Mouse (Mus musculus) layer of hippocampus, adult 8-10 months (tissue): ENCODE data around the gene Dnah11. TPM values are rescaled to one million over a fixed set of nuclear protein-coding genes. Genes with fewer than 3 reads are reported as not detected.
"Not testable (repeated sequence)": the region's sequence is repeated elsewhere in the genome, so short reads cannot be mapped to it uniquely, and the experiment has no call there.

Source experiments
- DNase-seq, 2 experiments: peaks; one replicate each; pipeline ENCODE4 v3.0.0; 2022; ENCODE audit warnings: low spot score in 2 of 2
- total RNA-seq, 4 experiments: library from RNA; stranded (reverse); gene quantifications; 2 replicates each; pipeline ENCODE4 v1.2.4; 2022

Dnah11 gene
- total RNA-seq, 4 experiments from 2014 or later, result 0.81 to 1.8 (median 1.4) TPM

- no peak for DNase-seq
Measured at GRCm38 (mm10) chr12:117989018-117989828, 209.6 kb downstream of the Dnah11 start.

- DNase-seq, result no peak
Measured at GRCm38 (mm10) chr12:117980315-117980714, 218.5 kb downstream of the Dnah11 start.

DNA sequence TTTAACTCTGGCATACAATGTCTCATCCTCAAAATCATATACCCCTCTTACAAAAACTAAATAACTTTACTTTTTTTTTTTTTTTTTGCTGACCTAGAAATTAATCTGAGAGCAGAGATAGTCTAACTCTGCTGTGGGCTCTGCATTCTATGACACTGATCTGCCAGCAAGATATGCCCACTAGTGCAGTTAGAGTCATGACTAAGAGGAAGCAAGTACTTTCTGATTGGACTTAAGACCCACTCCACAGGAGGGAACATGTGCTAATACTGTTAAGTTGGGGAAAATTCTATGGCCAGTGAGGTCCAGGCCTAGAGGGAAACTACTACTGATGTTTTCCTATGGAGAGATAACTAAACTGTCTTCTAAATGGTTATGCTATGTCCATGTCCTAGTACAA is 225.1 kb downstream of the Dnah11 start:
- DNase-seq, result no peak

DNA sequence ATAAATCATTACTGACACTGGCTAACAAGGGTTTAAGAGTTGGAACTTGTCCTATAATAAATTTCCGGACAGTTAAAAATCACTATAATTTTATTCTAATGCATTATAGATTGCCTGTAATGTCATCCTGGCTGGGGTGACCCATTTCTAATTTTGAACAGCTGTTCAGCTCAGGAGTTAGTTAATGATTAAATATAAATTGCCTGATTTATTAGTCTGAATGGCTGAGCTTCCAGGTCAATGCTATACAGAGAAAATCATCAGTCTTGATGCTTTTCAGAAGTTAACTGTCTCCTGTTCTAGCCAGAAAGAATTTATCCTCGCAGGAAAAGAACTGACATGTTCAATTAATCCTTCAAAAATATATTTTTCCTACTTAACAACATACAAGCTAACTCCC is 236.1 kb downstream of the Dnah11 start:
- DNase-seq, result no peak

- DNase-seq, result no peak
Measured at GRCm38 (mm10) chr12:117959213-117959612, 239.6 kb downstream of the Dnah11 start.

- DNase-seq, result no peak
Measured at GRCm38 (mm10) chr12:117946823-117947704, 251.8 kb downstream of the Dnah11 start.

GRCm38 (mm10) chr12:117941947-117942346 is 256.9 kb downstream of the Dnah11 start:
- no peak for DNase-seq

GRCm38 (mm10) chr12:117938214-117938613 is 260.6 kb downstream of the Dnah11 start:
- DNase-seq, result no peak

DNA sequence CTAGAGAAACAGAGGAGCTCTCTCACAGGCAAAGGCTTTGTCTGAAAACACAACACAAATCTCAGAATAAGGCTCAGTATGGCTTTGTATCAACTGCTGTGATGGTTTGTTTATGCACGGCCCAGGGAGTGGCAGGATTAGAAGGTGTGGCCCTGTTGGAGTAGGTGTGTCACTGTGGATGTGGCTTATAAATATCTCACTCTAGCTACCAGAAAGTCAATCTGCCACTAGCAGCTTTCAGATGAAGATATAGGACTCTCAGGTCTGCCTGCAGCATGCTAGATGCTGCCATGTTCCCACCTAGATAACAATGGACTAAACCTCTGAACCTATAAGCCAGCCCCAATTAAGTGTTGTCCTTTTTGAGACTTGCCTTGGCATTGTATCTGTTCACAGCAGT is 266.8 kb downstream of the Dnah11 start:
- no peak for DNase-seq

- DNase-seq, result no peak
Measured at GRCm38 (mm10) chr12:117929768-117930167, 269.1 kb downstream of the Dnah11 start.

DNA sequence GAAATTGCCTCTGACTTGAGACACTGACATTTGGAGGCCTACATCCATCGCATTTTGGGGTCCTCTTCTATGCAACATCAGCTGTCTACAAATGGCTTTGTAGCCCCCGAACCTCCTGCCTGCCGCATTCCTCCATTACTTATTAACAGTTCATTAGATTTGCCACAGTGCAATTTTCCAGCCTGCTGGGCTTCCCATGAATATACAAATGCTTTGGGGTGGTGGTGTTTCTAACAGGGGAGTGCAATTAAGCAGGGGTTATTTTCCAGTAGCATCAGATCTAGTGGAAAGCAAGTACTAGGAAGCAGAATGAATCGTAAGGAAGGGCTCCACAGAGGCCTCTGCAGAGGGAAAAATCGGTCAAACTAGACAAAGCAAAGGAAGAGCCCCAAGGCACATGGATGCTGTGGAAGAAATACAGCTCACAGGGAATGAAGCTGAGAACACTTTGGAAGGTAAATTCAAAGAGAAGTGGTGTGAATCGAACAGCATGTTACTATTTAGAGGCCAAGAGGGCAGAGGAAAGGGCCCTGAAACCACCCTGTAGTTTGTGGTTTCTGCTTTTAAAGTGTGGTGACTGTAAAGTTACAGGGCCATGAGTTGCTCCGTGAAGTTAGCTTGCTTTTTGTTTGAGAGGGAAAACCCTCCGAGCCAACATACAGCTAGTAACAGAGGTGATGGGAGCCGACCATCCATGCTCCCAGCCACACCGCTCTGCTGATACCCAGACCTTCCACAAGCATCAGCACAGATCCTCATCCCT is 282.8 kb downstream of the Dnah11 start:
- DNase-seq, result no peak

- DNase-seq, result no peak
Measured at GRCm38 (mm10) chr12:117914613-117915245, 284.1 kb downstream of the Dnah11 start.

- no peak for DNase-seq
Measured at GRCm38 (mm10) chr12:117911396-117911795, 287.4 kb downstream of the Dnah11 start.

- not testable (repeated sequence) for DNase-seq
Measured at GRCm38 (mm10) chr12:117905232-117905840, 293.5 kb downstream of the Dnah11 start.

DNA sequence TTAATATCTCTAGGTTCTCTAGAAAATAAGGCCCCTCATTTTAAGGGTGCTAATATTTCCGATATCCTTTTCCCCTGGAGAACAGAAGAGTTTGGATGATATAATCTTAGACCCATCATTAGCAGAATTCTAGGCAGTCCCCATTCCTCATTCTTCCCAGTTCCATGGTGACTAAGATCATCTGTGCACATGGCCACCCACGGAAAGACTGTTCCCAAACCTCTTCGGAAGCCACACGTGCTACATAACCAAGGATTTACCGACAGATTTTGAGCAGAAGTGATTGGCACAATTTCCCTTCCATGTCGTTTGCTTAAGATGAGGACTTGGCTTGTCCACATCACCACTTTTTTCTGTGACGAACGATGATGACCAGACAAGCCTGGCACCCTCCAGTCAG is 295.2 kb downstream of the Dnah11 start:
- peak; percentile 34 to 38 for DNase-seq

GRCm38 (mm10) chr12:117901352-117901751 is 297.5 kb downstream of the Dnah11 start:
- DNase-seq, result not testable (repeated sequence)

GRCm38 (mm10) chr12:117900798-117901197 is 298.0 kb downstream of the Dnah11 start:
- DNase-seq, result not testable (repeated sequence)

- no peak for DNase-seq
Measured at GRCm38 (mm10) chr12:117887422-117887821, 311.4 kb downstream of the Dnah11 start.

DNA sequence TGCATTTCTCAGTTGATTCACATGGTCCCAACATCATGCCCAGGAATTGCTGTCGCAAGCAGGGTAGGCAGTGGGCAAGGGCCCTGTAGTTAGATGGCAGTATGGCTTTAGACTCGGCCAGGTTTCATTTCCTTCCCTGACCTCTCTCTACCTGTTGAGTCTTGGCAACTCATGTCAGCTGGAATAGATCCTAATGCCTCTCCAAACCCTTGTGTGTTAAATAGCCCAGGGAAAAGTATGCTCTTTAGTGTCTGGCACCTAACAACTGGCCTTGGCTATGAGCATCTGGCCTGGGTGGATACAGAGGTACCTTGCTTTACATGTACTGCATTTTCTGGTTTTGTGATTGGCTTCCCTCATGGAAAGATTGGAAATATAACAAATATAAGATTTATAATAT is 314.2 kb downstream of the Dnah11 start:
- DNase-seq, result no peak

GRCm38 (mm10) chr12:117878341-117878740 is 320.5 kb downstream of the Dnah11 start:
- no peak for DNase-seq

DNA sequence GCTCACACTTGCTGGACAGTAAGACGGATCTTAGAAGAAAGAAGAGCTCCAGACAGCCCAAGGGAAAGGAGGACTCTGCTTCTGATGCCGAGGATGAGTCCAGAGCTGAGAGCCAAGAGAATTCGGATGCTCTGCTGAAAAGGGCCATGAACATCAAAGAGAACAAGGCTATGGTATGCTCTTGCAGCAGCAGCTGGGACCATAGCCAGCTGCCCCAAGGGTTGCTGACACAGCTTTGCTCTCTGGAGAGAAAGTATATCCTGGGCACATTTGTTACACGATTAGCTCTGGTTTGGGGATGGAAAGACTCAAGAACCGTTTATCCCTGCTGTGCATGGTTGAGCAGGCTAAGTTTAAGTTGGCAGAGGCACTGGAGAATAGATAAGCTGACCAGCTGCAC is 326.6 kb downstream of the Dnah11 start:
- DNase-seq, result no peak
